Mouse (Mus musculus): Measurements from ENCODE around the gene Cask.

DNA sequence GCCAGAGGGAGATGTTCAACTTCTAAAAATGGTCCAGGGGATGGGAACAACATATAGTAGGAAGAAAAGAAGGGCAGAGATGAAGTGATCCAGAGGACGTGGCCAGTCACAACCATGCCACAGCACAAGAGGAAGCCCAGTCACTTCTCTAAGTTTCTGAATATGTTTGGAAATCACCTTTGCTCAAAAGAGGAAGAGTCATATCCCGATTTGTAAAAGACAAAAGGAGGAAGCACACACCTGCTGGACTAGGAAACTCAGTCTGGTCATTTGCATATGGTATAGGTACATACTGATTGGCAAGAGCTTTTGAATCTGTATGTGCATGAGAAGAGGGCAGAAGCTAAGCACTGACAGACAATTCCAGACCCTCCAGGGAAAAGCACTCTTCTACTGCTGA is 251.8 kb downstream of the Cask start:
- TF ChIP-seq POLR2A (IDR thresholded peaks at IDR 0.05; ENCODE audit: low read depth, low read length) (no peak), CTCF (IDR thresholded peaks at IDR 0.05; ENCODE audit: extremely low read depth, insufficient read length, insufficient replicate concordance, low read depth, low read length) (no peak)
